Mouse (Mus musculus): Measurements from ENCODE around the gene Rnf220.

The Rnf220 gene

DNA sequence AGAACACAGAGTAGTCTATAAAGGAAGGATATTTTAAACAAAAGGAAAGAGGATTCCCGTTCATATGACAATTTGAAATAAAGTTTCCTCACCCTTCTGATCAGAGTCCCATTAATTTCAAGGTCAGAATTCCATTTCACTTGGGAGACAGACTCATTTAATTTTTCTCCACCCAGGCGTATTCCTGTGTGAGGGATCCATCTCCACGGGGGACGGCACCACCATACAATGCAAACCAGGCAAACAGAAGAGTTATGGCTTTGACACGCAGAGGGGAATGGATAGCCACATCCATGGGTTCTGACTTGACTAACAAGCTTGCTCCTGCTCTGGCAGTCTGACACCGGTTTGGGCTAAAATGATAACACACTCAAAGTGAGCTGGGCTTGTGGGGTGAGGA, 9.4 kb downstream of the Rnf220 start:
- DNase-seq = no peak

DNA sequence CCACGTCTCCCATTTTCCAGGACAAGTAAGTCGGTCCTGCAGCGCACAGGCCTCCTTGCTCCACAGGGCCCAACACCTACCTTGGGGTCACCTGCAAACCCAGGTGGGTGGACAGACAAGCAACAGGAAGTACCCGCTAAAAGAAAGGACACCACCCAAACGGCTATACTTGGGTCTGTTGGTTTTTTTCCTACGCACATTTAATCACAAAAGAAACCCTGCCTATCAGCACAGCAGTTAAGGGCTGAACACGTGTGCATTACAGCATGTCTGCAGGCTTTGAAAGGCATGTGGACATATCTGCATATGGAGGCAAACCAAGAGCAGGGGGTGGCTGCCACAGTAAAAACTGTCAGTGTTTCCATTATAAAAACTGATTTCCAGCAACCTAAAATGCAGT, 10.7 kb downstream of the Rnf220 start:
- DNase-seq = no peak

- DNase-seq = no peak
These were observed 11.6 kb downstream of the Rnf220 start for GRCm38 (mm10) chr4:117485045-117485780.

GRCm38 (mm10) chr4:117484256-117485044, 12.4 kb downstream of the Rnf220 start:
- DNase-seq = peak in 1 of 2 experiments; percentile 33

DNA sequence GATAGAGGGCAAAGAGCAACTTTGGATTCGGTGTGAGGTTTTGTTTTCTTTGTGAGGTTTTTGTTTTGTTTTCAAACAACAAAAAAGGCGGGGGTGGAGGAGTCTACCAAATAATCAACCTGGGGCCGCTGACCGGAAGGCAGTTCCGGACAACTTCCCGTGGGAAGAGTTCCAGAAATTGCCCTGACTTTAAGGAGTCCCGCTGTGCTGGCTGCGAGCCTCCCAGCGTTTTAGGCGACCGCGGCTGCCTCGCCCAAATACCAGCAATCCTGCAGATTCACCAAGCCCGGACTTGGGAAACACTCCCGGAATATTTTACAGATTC, 13.0 kb downstream of the Rnf220 start:
- DNase-seq = no peak

DNA sequence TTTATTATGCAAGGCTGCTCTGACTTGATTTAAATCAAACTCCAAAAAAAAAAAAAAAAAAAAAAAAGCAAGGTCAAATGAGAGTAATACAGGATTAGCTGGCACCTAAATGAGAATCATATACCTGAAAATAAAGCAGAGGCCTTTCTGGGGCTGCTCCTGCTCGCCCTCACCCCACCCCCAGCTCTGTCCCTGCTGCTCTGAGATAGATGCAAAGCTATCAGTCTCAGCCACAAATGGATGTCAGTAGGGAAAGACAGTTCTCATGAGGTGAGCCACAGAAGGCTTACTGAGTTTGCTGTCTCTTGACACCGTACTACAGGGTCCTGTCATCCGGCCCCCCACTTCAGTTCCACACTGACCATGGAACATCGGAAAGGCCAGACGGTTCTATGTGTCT, 14.7 kb downstream of the Rnf220 start:
- no peak for DNase-seq

DNA sequence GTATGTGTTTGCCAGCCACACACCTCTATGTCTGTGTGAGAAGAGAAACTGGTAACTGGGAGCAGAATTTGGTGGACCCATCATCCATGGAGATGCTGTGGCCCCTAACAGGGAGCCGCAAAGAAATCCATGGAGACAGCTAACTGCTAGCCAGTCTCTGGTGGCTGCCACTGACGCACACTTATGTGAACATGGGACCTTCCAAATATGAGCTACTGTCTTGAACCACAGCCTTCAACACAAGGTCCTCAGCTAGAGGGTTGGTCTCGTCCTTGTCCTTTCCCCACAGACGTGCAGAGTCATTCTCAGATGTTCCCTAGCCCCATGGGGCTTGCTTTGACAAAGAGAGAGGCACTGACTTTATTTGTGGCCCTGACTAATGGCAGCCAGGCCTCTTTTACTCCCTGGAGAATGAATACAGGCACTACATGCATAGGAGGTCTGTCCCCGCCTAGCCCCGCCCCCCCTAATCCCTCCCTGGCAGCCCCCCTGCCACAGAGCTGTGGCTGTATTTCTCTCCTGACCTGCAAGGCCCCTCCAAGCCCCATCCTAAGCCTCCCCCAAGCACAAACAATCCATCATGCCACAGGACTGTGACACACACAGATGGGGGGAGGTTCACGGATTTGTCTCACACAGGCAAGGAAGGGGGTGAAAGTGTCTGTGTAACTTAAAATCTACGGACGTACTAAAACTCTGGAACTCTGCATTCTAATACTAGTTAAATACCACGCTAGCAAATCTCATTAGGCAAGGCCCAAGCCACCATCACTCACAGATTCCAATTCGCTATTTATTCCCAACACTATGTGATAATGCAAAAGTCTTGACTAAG, 16.0 kb downstream of the Rnf220 start:
- no peak for DNase-seq

GRCm38 (mm10) chr4:117479951-117480350, 16.9 kb downstream of the Rnf220 start:
- no peak for DNase-seq

DNA sequence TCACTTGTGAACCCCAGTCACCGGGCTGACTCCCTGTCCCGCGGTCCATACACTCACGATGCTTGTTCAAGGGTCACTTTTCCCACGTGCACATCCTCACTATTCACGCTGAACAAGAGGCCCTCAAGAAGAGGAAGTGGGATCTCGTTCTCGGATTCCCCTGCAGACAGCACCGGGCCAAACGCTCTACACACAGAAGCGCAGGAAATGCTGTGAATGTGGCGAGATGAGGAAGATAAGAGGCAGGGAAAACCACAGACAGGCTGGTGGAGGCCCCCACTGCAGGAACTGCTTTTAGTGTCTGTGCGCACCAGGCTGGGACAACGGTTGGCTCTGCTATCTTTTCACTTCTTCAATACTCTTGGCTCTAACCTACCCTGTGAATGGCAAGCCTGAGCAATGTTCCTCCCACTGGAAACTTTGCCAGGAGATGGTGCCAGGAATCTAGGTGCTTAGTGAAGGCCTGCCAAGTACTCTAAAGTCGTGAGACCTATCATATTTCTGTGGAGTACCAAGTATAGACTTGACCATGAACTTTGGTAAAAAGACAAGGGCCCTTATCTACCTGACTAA, 18.7 kb downstream of the Rnf220 start:
- peak; percentile 43 to 46 for DNase-seq

- DNase-seq = peak; percentile 44 to 55
These were observed 19.5 kb downstream of the Rnf220 start for GRCm38 (mm10) chr4:117477401-117477800.

DNA sequence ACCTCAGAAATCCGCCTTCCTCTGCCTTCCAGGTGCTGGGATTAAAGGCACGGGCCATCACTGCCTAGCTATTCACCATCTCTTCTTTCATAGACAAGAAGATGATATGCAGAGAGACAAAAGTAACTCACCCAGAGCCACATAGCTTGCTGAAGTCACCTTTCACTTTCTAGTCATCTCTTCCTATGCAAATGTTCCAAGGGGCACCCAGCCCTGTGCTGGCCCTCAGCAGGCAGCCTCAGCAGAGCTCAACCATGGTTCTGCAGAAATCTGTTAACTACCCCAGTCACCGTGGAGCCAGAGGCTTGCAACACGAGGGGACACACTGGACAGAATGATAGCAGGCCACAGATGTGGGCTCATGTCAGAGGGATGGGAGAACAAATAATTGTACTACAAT, 20.1 kb downstream of the Rnf220 start:
- peak in 1 of 2 experiments; percentile 32 for DNase-seq

DNA sequence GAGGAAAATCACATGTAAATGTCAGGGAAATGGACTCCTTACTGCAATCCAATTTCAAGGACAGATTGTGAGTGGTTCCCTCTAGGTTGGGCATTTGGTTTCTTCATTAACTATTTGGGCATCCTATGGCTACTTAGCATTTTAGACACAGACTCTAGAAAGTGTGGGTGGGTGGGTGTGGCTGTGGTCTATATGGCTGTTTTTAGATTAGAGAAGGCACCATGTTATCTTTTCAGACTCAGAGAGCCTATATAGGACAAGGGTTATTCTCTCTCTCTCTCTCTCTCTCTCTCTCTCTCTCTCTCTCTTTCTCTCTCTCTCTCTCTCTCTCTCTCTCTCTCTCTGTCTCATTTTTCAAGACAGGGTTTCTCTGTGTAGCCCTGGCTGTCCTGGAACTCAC, 20.5 kb downstream of the Rnf220 start:
- no peak for DNase-seq

DNA sequence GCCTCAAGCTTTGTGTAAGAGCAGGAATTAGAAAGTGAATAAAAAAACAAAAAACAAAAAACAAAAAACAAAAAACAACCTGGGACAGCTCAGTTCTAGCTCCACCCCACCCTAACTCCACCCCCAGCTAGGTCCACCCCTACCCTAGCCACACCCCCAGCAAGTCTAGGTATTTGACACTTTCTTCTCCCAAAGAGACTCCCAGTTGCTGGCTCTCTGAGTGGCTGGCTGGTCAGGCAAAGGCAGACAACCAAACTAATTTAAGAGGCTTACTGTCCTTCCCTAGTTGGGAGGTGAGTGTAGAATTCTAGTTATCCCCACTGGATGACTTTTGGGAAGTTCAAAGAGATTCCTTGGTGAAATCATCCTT, 22.9 kb downstream of the Rnf220 start:
- DNase-seq = peak in 1 of 2 experiments; percentile 37

GRCm38 (mm10) chr4:117473291-117473984, 23.4 kb downstream of the Rnf220 start:
- DNase-seq = no peak

GRCm38 (mm10) chr4:117469471-117469870, 27.4 kb downstream of the Rnf220 start:
- no peak for DNase-seq

GRCm38 (mm10) chr4:117467936-117468335, 28.9 kb downstream of the Rnf220 start:
- DNase-seq = no peak

DNA sequence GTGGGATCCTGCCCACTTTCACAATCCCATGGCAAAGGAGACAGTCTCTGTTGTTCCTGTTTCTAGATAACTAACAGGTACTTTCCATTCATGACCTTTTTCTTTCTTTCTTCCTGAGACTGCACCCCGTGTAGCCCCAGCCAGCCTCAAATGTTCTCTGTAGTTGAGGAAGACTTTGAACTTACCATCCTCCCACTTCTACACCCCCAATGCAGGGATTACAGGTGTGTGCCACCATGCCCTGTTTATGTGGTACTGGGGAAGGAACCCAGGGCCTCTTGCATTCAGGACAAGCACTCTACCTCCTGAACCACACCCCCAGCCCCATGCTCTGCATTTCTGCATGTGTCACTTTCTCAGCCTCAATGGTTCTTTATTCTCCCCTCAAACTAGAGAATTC, 47.7 kb downstream of the Rnf220 start:
- DNase-seq = no peak

- no peak for DNase-seq
These were observed 48.9 kb downstream of the Rnf220 start for GRCm38 (mm10) chr4:117447926-117448325.

GRCm38 (mm10) chr4:117445516-117446207, 51.2 kb downstream of the Rnf220 start:
- DNase-seq = no peak

DNA sequence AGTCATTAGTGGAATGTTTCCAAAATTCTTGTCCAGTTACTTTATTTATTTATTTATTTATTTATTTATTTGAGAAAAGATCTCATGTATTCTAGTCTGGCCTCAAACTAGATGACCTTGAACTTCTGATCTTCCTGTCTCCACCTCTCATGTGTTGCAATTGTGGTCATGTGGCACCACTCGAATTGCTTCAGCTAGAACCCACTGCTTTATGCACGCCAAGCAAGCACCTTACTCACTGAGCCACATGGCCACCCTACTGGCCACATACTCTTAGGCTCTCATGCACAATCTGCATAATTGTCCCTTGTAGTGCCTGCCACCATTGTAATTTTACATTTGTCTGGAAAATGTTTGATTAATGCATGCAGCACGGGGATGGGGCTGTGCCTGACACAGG, 57.9 kb downstream of the Rnf220 start:
- DNase-seq = no peak

DNA sequence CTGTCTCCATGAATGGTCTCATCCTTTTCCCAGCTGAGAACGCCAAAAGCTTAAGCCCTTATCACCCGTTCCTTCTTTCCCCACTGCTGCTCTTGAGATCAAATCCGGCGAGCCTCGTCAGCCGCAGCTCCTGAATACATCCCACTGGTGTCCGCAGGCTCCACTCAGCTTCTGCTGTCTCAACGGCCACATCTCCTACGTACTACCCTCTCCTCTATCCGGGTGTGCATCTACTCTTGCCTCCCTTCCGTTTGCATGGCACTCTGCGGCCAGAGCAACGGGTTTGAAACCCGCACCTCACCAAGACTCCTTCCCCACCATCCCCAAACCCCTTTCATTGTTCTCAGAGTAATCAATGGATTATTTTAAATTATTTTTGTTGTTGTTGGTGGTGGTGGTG, 58.8 kb downstream of the Rnf220 start:
- DNase-seq = no peak
